ENCODE assay signal across 7 mouse cellular contexts in the genomic region with DNA sequence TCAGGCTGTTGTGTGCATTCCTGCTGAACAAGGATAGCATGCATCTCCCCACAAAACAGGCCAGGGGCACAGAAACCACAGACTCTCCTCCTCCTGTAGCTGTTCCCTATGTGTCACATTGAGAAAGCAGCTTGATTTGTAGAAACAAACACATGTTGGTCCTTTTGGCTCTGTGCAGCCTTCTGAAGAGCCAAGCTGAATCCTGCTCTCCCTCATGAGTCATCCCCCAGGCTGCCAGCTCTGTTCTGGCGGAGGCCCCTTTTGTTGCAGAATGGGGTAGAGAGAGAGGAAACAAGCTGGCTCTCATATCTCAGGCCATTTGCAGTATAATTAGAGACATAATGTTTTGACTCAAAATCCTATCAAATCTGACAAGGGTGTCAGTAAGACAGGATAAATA.
DNase-seq lines count a peak whose midpoint lies in the region; ATAC-seq and TF ChIP-seq lines count a peak whose summit lies in the region.

No protein-coding gene starts in this region.

- H3K9ac ChIP-seq in intestine, embryonic 16.5 days (ENCODE audit: low read depth, low read length): no peak overlapping the region
- 0 out of 2 replicates have a peak overlapping the region, but pooled peaks have one; percentile 21 for H3K9ac ChIP-seq in stomach, embryonic 16.5 days (ENCODE audit: low read length)

- WGBS in intestine, embryonic 16.5 days: 35% methylated on average over 1 of the region's 1 CpGs
- WGBS in stomach, embryonic 16.5 days: 11% methylated on average over 1 of the region's 1 CpGs

- TF ChIP-seq CTCF in C2C12 (IDR thresholded peaks at IDR 0.05; ENCODE audit: control insufficient read depth, insufficient read depth, insufficient read length): no peak

- no peak overlapping the region for H3ac ChIP-seq in C2C12 (ENCODE audit: control insufficient read depth, insufficient read length, low read depth)

- no peaks in the 10 kb centered on the region for H3K79me3 ChIP-seq in C2C12 (ENCODE audit: low read depth)

- DNase-seq in adrenal gland, adult 8-10 months: peak; percentile 18
- peak; percentile 42 to 80 for DNase-seq in frontal cortex, adult 2 months (ENCODE audit: extremely low spot score in 1 of 2, low spot score in 1 of 2)
- peak; percentile 88 for DNase-seq in lung, postnatal 10 days
- no peak for DNase-seq in spleen, postnatal 36 days (ENCODE audit: low spot score in 2 of 2)

- no peaks in the 10 kb centered on the region for H3K4me1 ChIP-seq in intestine, embryonic 16.5 days (ENCODE audit: control insufficient read depth, insufficient read depth, low read length)
- H3K4me1 ChIP-seq in stomach, embryonic 16.5 days (ENCODE audit: control insufficient read depth, insufficient read depth, low read length): 0 out of 2 replicates have a peak, but pooled peaks cover 10% of the 10 kb centered on the region

- no peaks in the 10 kb centered on the region for H3K9me3 ChIP-seq in intestine, embryonic 16.5 days (ENCODE audit: control insufficient read depth, low read length)
- no peaks in the 10 kb centered on the region for H3K9me3 ChIP-seq in stomach, embryonic 16.5 days (replicated peaks; ENCODE audit: control insufficient read depth, low read length)

- H3K27ac ChIP-seq in intestine, embryonic 16.5 days (ENCODE audit: low read length): no peak overlapping the region
- peak overlapping the region; percentile 78 for H3K27ac ChIP-seq in stomach, embryonic 16.5 days (ENCODE audit: low read length)

- H3K27me3 ChIP-seq in C2C12 (ENCODE audit: control insufficient read depth, insufficient read depth, insufficient read length): no peaks in the 10 kb centered on the region
- no peaks in the 10 kb centered on the region for H3K27me3 ChIP-seq in intestine, embryonic 16.5 days (replicated peaks; ENCODE audit: control insufficient read depth, insufficient read depth, low read length)
- no peaks in the 10 kb centered on the region for H3K27me3 ChIP-seq in stomach, embryonic 16.5 days (ENCODE audit: control insufficient read depth, insufficient read depth, low read length)

- no peaks in the 10 kb centered on the region for H3K79me2 ChIP-seq in C2C12 (ENCODE audit: control insufficient read depth, insufficient read depth)

- ATAC-seq in intestine, embryonic 16.5 days: peak; percentile 53; the same call in 1 of the 2 replicates
- ATAC-seq in stomach, embryonic 16.5 days (ENCODE audit: insufficient read depth, low FRiP score): peak; percentile 85

- H3K36me3 ChIP-seq in C2C12 (ENCODE audit: control insufficient read depth, insufficient read depth): no peaks in the 10 kb centered on the region
- H3K36me3 ChIP-seq in intestine, embryonic 16.5 days (ENCODE audit: control insufficient read depth, insufficient read depth, low read length): no peaks in the 10 kb centered on the region
- no peaks in the 10 kb centered on the region for H3K36me3 ChIP-seq in stomach, embryonic 16.5 days (ENCODE audit: control insufficient read depth, insufficient read depth, low read length)

- no peak overlapping the region for H3K4me3 ChIP-seq in C2C12 (ENCODE audit: insufficient read depth, poor library complexity, severe bottlenecking)
- no peak overlapping the region for H3K4me3 ChIP-seq in intestine, embryonic 16.5 days (ENCODE audit: low read length)
- H3K4me3 ChIP-seq in stomach, embryonic 16.5 days (replicated peaks; ENCODE audit: low read length): no peak overlapping the region

- H3K4me2 ChIP-seq in intestine, embryonic 16.5 days (ENCODE audit: low read depth, low read length): no peak overlapping the region
- H3K4me2 ChIP-seq in stomach, embryonic 16.5 days (ENCODE audit: low read depth, low read length): no peak overlapping the region

TF ChIP-seq in C2C12, 6 proteins besides CTCF, POLR2A, EP300 and RAD21:
- TF ChIP-seq MYOD1 (IDR thresholded peaks at IDR 0.05; ENCODE audit: control insufficient read depth, insufficient read length, low read depth) (peak; percentile 14), CEBPB (IDR thresholded peaks at IDR 0.05; ENCODE audit: low read depth) (no peak)

Comparison
In these comparisons a context has a peak if more than half of its experiments do, and no peak if none do; other contexts are left out.
1. DNase-seq: peak in adrenal gland, adult 8-10 months (single experiment), frontal cortex, adult 2 months (2 of 2) and lung, postnatal 10 days (single experiment); none in spleen, postnatal 36 days (0 of 2).